Mouse (Mus musculus) spleen, postnatal 14 days (tissue): ENCODE measurements at regions not wholly inside any gene's neighbourhood (a gene's known extent, or its start where the extent isn't known, plus 50 kb on each side); places are given as distances from the start of the nearest gene placed in this dataset.

Source experiments
- DNase-seq, 2 experiments: peaks; one replicate each; pipeline ENCODE4 v3.0.0; 2021 to 2022; ENCODE audit warnings: low spot score in 2 of 2

- no peak for DNase-seq
Observed at GRCm38 (mm10) chr14:46221897-46222669, 157.1 kb upstream of the Gm15217 start.

GRCm38 (mm10) chr14:46223008-46223407, 156.2 kb upstream of the Gm15217 start:
- DNase-seq = no peak

GRCm38 (mm10) chr14:46224421-46224950, 154.7 kb upstream of the Gm15217 start:
- DNase-seq = no peak

- no peak for DNase-seq
Observed at GRCm38 (mm10) chr14:46225851-46226608, 153.2 kb upstream of the Gm15217 start.

GRCm38 (mm10) chr14:46234040-46234439, 145.2 kb upstream of the Gm15217 start:
- no peak for DNase-seq

GRCm38 (mm10) chr14:46234835-46235234, 144.4 kb upstream of the Gm15217 start:
- DNase-seq = no peak

- no peak for DNase-seq
Observed at GRCm38 (mm10) chr14:46240046-46240800, 139.0 kb upstream of the Gm15217 start.

GRCm38 (mm10) chr14:46240896-46241295, 138.3 kb upstream of the Gm15217 start:
- no peak for DNase-seq

GRCm38 (mm10) chr14:46247491-46248484, 131.4 kb upstream of the Gm15217 start:
- DNase-seq = no peak

GRCm38 (mm10) chr14:46249141-46249540, 130.1 kb upstream of the Gm15217 start:
- no peak for DNase-seq

GRCm38 (mm10) chr14:46255261-46255660, 124.0 kb upstream of the Gm15217 start:
- DNase-seq = no peak

GRCm38 (mm10) chr14:46256336-46256735, 122.9 kb upstream of the Gm15217 start:
- no peak for DNase-seq

GRCm38 (mm10) chr14:46257311-46257710, 121.9 kb upstream of the Gm15217 start:
- no peak for DNase-seq

- no peak for DNase-seq
Observed at GRCm38 (mm10) chr14:46258551-46258950, 120.7 kb upstream of the Gm15217 start.

- DNase-seq = no peak
Observed at GRCm38 (mm10) chr14:46260291-46260980, 118.8 kb upstream of the Gm15217 start.

- DNase-seq = no peak
Observed at GRCm38 (mm10) chr14:46275455-46275854, 103.8 kb upstream of the Gm15217 start.

- no peak for DNase-seq
Observed at GRCm38 (mm10) chr14:46276926-46277831, 102.0 kb upstream of the Gm15217 start.

GRCm38 (mm10) chr14:46277832-46278611, 101.2 kb upstream of the Gm15217 start:
- DNase-seq = no peak
